Mouse (Mus musculus): Measurements from ENCODE around the gene Pak7. TPM values are rescaled to one million over a fixed set of nuclear protein-coding genes. Genes with fewer than 3 reads are reported as not detected.
"Not testable (repeated sequence)": the region's sequence is repeated elsewhere in the genome, so short reads cannot be mapped to it uniquely, and the experiment has no call there.

Gene Pak7
- polyA plus RNA-seq, 1 experiment from 2014 or later: 34.7 TPM

GRCm38 (mm10) chr2:136241960-136242359, 145.8 kb downstream of the Pak7 start:
- ATAC-seq; H3K4me1 ChIP-seq (replicated peaks; ENCODE audit: control insufficient read depth, insufficient read depth, low read length); H3K9me3 ChIP-seq (ENCODE audit: control insufficient read depth, low read length); H3K4me2 ChIP-seq (ENCODE audit: low read length); H3K27ac ChIP-seq (ENCODE audit: low read length); H3K36me3 ChIP-seq (ENCODE audit: control insufficient read depth, insufficient read depth); H3K4me3 ChIP-seq (replicated peaks; ENCODE audit: low read length); H3K9ac ChIP-seq (replicated peaks; ENCODE audit: low read depth, low read length); H3K27me3 ChIP-seq (replicated peaks; ENCODE audit: control insufficient read depth, insufficient read depth, low read length): not testable (repeated sequence)
- WGBS: 70% methylated on average over 4 of the region's 4 CpGs

- H3K9me3 ChIP-seq (ENCODE audit: control insufficient read depth, low read length): peaks cover 5% of the 10 kb centered on the region; the same call in 1 of the 2 replicates
- H3K27me3 ChIP-seq (replicated peaks; ENCODE audit: control insufficient read depth, insufficient read depth, low read length): no peaks in the 10 kb centered on the region
- ATAC-seq: no peak
- whole genome bisulfite sequencing: 94% methylated on average over 8 of the region's 8 CpGs
- H3K4me3 ChIP-seq (replicated peaks; ENCODE audit: low read length): no peak overlapping the region
- no peak overlapping the region for H3K4me2 ChIP-seq (ENCODE audit: low read length)
- no peaks in the 10 kb centered on the region for H3K4me1 ChIP-seq (replicated peaks; ENCODE audit: control insufficient read depth, insufficient read depth, low read length)
- H3K9ac ChIP-seq (replicated peaks; ENCODE audit: low read depth, low read length): no peak overlapping the region
- no peaks in the 10 kb centered on the region for H3K36me3 ChIP-seq (ENCODE audit: control insufficient read depth, insufficient read depth)
- H3K27ac ChIP-seq (ENCODE audit: low read length): no peak overlapping the region
Observed at GRCm38 (mm10) chr2:136231228-136231627, 156.5 kb downstream of the Pak7 start.

GRCm38 (mm10) chr2:136204034-136204433, 183.7 kb downstream of the Pak7 start:
- H3K27ac ChIP-seq (ENCODE audit: low read length): no peak overlapping the region
- no peaks in the 10 kb centered on the region for H3K27me3 ChIP-seq (replicated peaks; ENCODE audit: control insufficient read depth, insufficient read depth, low read length)
- no peaks in the 10 kb centered on the region for H3K36me3 ChIP-seq (ENCODE audit: control insufficient read depth, insufficient read depth)
- WGBS: 90% methylated on average over 4 of the region's 4 CpGs
- no peaks in the 10 kb centered on the region for H3K4me1 ChIP-seq (replicated peaks; ENCODE audit: control insufficient read depth, insufficient read depth, low read length)
- no peak overlapping the region for H3K4me3 ChIP-seq (replicated peaks; ENCODE audit: low read length)
- no peak overlapping the region for H3K9ac ChIP-seq (replicated peaks; ENCODE audit: low read depth, low read length)
- no peak for ATAC-seq
- H3K4me2 ChIP-seq (ENCODE audit: low read length): no peak overlapping the region
- H3K9me3 ChIP-seq (ENCODE audit: control insufficient read depth, low read length): peaks cover 3% of the 10 kb centered on the region; the same call in 1 of the 2 replicates

- H3K4me1 ChIP-seq (replicated peaks; ENCODE audit: control insufficient read depth, insufficient read depth, low read length): no peaks in the 10 kb centered on the region
- ATAC-seq: no peak
- no peak overlapping the region for H3K9ac ChIP-seq (replicated peaks; ENCODE audit: low read depth, low read length)
- no peaks in the 10 kb centered on the region for H3K36me3 ChIP-seq (ENCODE audit: control insufficient read depth, insufficient read depth)
- no peak overlapping the region for H3K4me2 ChIP-seq (ENCODE audit: low read length)
- H3K9me3 ChIP-seq (ENCODE audit: control insufficient read depth, low read length): no peaks in the 10 kb centered on the region
- no peak overlapping the region for H3K4me3 ChIP-seq (replicated peaks; ENCODE audit: low read length)
- H3K27ac ChIP-seq (ENCODE audit: low read length): no peak overlapping the region
- no peaks in the 10 kb centered on the region for H3K27me3 ChIP-seq (replicated peaks; ENCODE audit: control insufficient read depth, insufficient read depth, low read length)
- 79% methylated on average over 3 of the region's 3 CpGs for WGBS
Observed at GRCm38 (mm10) chr2:136175030-136175429, 212.7 kb downstream of the Pak7 start.

GRCm38 (mm10) chr2:136150752-136151151, 237.0 kb downstream of the Pak7 start:
- Histone ChIP-seq H3K4me1 (replicated peaks; ENCODE audit: control insufficient read depth, insufficient read depth, low read length) (no peaks in the 10 kb centered on the region), H3K4me3 (replicated peaks; ENCODE audit: low read length) (no peak overlapping the region), H3K9ac (replicated peaks; ENCODE audit: low read depth, low read length) (no peak overlapping the region), H3K4me2 (ENCODE audit: low read length) (no peak overlapping the region), H3K27me3 (replicated peaks; ENCODE audit: control insufficient read depth, insufficient read depth, low read length) (no peaks in the 10 kb centered on the region), H3K36me3 (ENCODE audit: control insufficient read depth, insufficient read depth) (no peaks in the 10 kb centered on the region), H3K27ac (ENCODE audit: low read length) (no peak overlapping the region), H3K9me3 (ENCODE audit: control insufficient read depth, low read length) (no peaks in the 10 kb centered on the region)
- 86% methylated on average over 7 of the region's 7 CpGs for WGBS
- no peak for ATAC-seq

- Histone ChIP-seq H3K9me3 (ENCODE audit: control insufficient read depth, low read length) (no peaks in the 10 kb centered on the region), H3K4me3 (replicated peaks; ENCODE audit: low read length) (no peak overlapping the region), H3K36me3 (ENCODE audit: control insufficient read depth, insufficient read depth) (no peaks in the 10 kb centered on the region), H3K4me2 (ENCODE audit: low read length) (no peak overlapping the region), H3K27ac (ENCODE audit: low read length) (no peak overlapping the region), H3K4me1 (replicated peaks; ENCODE audit: control insufficient read depth, insufficient read depth, low read length) (no peaks in the 10 kb centered on the region), H3K27me3 (replicated peaks; ENCODE audit: control insufficient read depth, insufficient read depth, low read length) (no peaks in the 10 kb centered on the region), H3K9ac (replicated peaks; ENCODE audit: low read depth, low read length) (no peak overlapping the region)
- 38% methylated on average over 4 of the region's 4 CpGs for WGBS
- peak; percentile 67 for ATAC-seq
Observed at GRCm38 (mm10) chr2:136149530-136149929, 238.2 kb downstream of the Pak7 start.

- 0 out of 2 replicates have a peak overlapping the region, but pooled peaks have one; percentile 26 for H3K4me2 ChIP-seq (ENCODE audit: low read length)
- no peaks in the 10 kb centered on the region for H3K4me1 ChIP-seq (replicated peaks; ENCODE audit: control insufficient read depth, insufficient read depth, low read length)
- H3K36me3 ChIP-seq (ENCODE audit: control insufficient read depth, insufficient read depth): no peaks in the 10 kb centered on the region
- no peaks in the 10 kb centered on the region for H3K9me3 ChIP-seq (ENCODE audit: control insufficient read depth, low read length)
- H3K27me3 ChIP-seq (replicated peaks; ENCODE audit: control insufficient read depth, insufficient read depth, low read length): no peaks in the 10 kb centered on the region
- 3% methylated on average over 6 of the region's 6 CpGs for WGBS
- ATAC-seq: peak; percentile 95
- no peak overlapping the region for H3K9ac ChIP-seq (replicated peaks; ENCODE audit: low read depth, low read length)
- no peak overlapping the region for H3K27ac ChIP-seq (ENCODE audit: low read length)
- no peak overlapping the region for H3K4me3 ChIP-seq (replicated peaks; ENCODE audit: low read length)
Observed at GRCm38 (mm10) chr2:136148999-136149398, 238.8 kb downstream of the Pak7 start.

GRCm38 (mm10) chr2:136140807-136141206, 247.0 kb downstream of the Pak7 start:
- 77% methylated on average over 2 of the region's 2 CpGs for WGBS
- no peak for ATAC-seq
- Histone ChIP-seq H3K4me1 (replicated peaks; ENCODE audit: control insufficient read depth, insufficient read depth, low read length) (no peaks in the 10 kb centered on the region), H3K9me3 (ENCODE audit: control insufficient read depth, low read length) (no peaks in the 10 kb centered on the region), H3K4me3 (replicated peaks; ENCODE audit: low read length) (no peak overlapping the region), H3K27ac (ENCODE audit: low read length) (no peak overlapping the region), H3K36me3 (ENCODE audit: control insufficient read depth, insufficient read depth) (no peaks in the 10 kb centered on the region), H3K9ac (replicated peaks; ENCODE audit: low read depth, low read length) (no peak overlapping the region), H3K4me2 (ENCODE audit: low read length) (no peak overlapping the region), H3K27me3 (replicated peaks; ENCODE audit: control insufficient read depth, insufficient read depth, low read length) (no peaks in the 10 kb centered on the region)

- no peak overlapping the region for H3K4me2 ChIP-seq (ENCODE audit: low read length)
- 63% methylated on average over 4 of the region's 4 CpGs for WGBS
- H3K9me3 ChIP-seq (ENCODE audit: control insufficient read depth, low read length): no peaks in the 10 kb centered on the region
- H3K27me3 ChIP-seq (replicated peaks; ENCODE audit: control insufficient read depth, insufficient read depth, low read length): no peaks in the 10 kb centered on the region
- H3K4me1 ChIP-seq (replicated peaks; ENCODE audit: control insufficient read depth, insufficient read depth, low read length): no peaks in the 10 kb centered on the region
- H3K36me3 ChIP-seq (ENCODE audit: control insufficient read depth, insufficient read depth): no peaks in the 10 kb centered on the region
- H3K9ac ChIP-seq (replicated peaks; ENCODE audit: low read depth, low read length): no peak overlapping the region
- H3K27ac ChIP-seq (ENCODE audit: low read length): no peak overlapping the region
- ATAC-seq: peak; percentile 45
- H3K4me3 ChIP-seq (replicated peaks; ENCODE audit: low read length): no peak overlapping the region
Observed at GRCm38 (mm10) chr2:136139159-136140069, 248.4 kb downstream of the Pak7 start.
